Mouse (Mus musculus): Measurements from ENCODE around the gene Tubd1.
"Not testable (repeated sequence)": the region's sequence is repeated elsewhere in the genome, so short reads cannot be mapped to it uniquely, and the experiment has no call there.

Tubd1 gene

GRCm38 (mm10) chr11:86519751-86520150, 25.0 kb upstream of the Tubd1 start:
- H3K4me3 ChIP-seq (replicated peaks; ENCODE audit: low read length) = no peak overlapping the region
- H3K27me3 ChIP-seq (ENCODE audit: insufficient read depth, low read length) = no peaks in the 10 kb centered on the region
- TF ChIP-seq CTCF (conservative IDR thresholded peaks at IDR 0.05; ENCODE audit: low read length) (no peak), POU5F1 (IDR thresholded peaks at IDR 0.05; ENCODE audit: borderline replicate concordance, low read length) (no peak), NANOG (IDR thresholded peaks at IDR 0.05; ENCODE audit: borderline replicate concordance, low read length) (no peak)
- peaks cover 88% of the 10 kb centered on the region for H3K36me3 ChIP-seq (ENCODE audit: insufficient read depth, low read length)
- peaks cover 7% of the 10 kb centered on the region for H3K4me1 ChIP-seq (replicated peaks; ENCODE audit: low read depth, low read length)
- no peaks in the 10 kb centered on the region for H3K9me3 ChIP-seq (ENCODE audit: low read length)

GRCm38 (mm10) chr11:86527528-86527927, 17.3 kb upstream of the Tubd1 start:
- TF ChIP-seq NANOG (IDR thresholded peaks at IDR 0.05; ENCODE audit: borderline replicate concordance, low read length) (no peak), CTCF (conservative IDR thresholded peaks at IDR 0.05; ENCODE audit: low read length) (no peak), POU5F1 (IDR thresholded peaks at IDR 0.05; ENCODE audit: borderline replicate concordance, low read length) (no peak)
- H3K36me3 ChIP-seq (ENCODE audit: insufficient read depth, low read length) = peaks cover 87% of the 10 kb centered on the region
- no peaks in the 10 kb centered on the region for H3K27me3 ChIP-seq (ENCODE audit: insufficient read depth, low read length)
- no peaks in the 10 kb centered on the region for H3K4me1 ChIP-seq (replicated peaks; ENCODE audit: low read depth, low read length)
- H3K4me3 ChIP-seq (replicated peaks; ENCODE audit: low read length) = no peak overlapping the region
- no peaks in the 10 kb centered on the region for H3K9me3 ChIP-seq (ENCODE audit: low read length)

DNA sequence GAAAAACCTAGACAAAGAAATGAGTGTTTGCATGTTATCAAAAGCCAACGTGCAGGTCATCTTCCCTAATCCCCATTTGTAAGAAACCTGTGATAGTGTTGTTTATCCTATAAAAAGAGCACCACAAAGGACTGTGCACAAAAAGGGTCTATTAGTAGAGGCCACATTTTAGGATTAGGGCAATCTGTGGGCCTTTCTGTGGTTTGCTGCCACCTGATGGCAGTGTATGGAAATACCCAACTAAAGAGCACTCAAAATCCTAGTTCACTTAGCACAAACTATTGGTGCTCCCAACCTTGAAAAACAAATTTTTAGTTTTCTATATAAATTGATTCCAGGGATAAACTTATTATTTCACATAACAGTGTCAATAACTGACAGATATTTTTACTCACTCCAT, 12.0 kb upstream of the Tubd1 start:
- Histone ChIP-seq H3K27me3 (ENCODE audit: insufficient read depth, low read length) (no peaks in the 10 kb centered on the region), H3K4me1 (replicated peaks; ENCODE audit: low read depth, low read length) (peaks cover 16% of the 10 kb centered on the region; the same call in 1 of the 2 replicates), H3K4me3 (replicated peaks; ENCODE audit: low read length) (no peak overlapping the region), H3K9me3 (ENCODE audit: low read length) (no peaks in the 10 kb centered on the region), H3K36me3 (ENCODE audit: insufficient read depth, low read length) (peaks cover 59% of the 10 kb centered on the region)
- TF ChIP-seq CTCF (conservative IDR thresholded peaks at IDR 0.05; ENCODE audit: low read length) (peak; percentile 56), NANOG (IDR thresholded peaks at IDR 0.05; ENCODE audit: borderline replicate concordance, low read length) (no peak), POU5F1 (IDR thresholded peaks at IDR 0.05; ENCODE audit: borderline replicate concordance, low read length) (no peak)

DNA sequence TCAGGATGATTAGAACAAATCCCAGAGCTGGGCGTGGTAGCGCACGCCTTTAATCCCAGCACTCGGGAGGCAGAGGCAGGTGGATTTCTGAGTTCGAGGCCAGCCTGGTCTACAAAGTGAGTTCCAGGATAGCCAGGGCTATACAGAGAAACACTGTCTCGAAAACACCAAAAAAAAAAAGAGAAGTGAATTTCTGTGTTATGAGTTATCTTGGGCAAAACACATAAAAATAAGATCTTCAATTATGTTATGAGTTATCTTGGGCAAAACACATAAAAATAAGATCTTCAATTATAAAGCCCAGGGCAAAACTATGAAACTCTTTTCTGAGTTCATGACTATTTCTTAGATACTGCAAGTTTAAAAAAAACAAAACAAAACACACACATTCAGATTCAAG, 11.5 kb upstream of the Tubd1 start:
- Histone ChIP-seq H3K4me1 (replicated peaks; ENCODE audit: low read depth, low read length) (peaks cover 16% of the 10 kb centered on the region; the same call in 1 of the 2 replicates), H3K36me3 (ENCODE audit: insufficient read depth, low read length) (peaks cover 54% of the 10 kb centered on the region)
- H3K27me3 ChIP-seq (ENCODE audit: insufficient read depth, low read length); H3K4me3 ChIP-seq (replicated peaks; ENCODE audit: low read length); H3K9me3 ChIP-seq (ENCODE audit: low read length): not testable (repeated sequence)

DNA sequence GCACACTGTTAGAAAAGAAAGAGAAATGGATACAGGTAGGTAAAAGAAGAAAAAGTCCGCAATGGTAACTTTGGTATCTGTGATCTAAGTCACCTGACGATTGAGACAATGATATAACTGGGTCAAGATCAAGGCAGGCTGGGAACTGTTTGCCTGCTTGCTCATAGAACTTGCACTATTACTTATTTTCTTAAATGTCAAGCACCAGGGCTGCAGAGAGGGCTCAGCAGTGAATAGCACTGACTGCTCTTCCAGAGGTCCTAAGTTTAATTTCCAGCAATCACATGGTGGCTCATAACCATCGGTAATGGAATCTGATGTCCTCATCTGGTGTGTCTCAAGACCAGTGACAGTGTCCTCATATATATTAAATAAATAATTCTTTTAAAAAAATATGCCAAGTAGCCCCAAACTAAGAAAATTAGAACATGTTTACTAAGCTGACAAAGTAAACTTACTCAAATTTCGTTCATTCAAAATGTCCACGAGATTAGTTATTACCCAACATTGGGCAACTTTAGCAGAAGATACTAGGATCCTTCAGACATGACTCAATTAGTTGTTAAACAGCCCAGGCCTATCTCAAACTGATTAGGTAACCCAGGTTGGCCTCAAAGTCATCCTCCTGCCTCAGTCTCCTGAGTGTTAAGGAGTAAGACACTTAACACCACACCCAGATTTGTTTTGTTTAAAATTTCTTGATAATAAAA, 10.4 kb upstream of the Tubd1 start:
- Histone ChIP-seq H3K27me3 (ENCODE audit: insufficient read depth, low read length) (no peaks in the 10 kb centered on the region), H3K4me3 (replicated peaks; ENCODE audit: low read length) (no peak overlapping the region), H3K9me3 (ENCODE audit: low read length) (no peaks in the 10 kb centered on the region), H3K36me3 (ENCODE audit: insufficient read depth, low read length) (peaks cover 49% of the 10 kb centered on the region), H3K4me1 (replicated peaks; ENCODE audit: low read depth, low read length) (peaks cover 21% of the 10 kb centered on the region)
- TF ChIP-seq POU5F1 (IDR thresholded peaks at IDR 0.05; ENCODE audit: borderline replicate concordance, low read length) (no peak), NANOG (IDR thresholded peaks at IDR 0.05; ENCODE audit: borderline replicate concordance, low read length) (no peak), CTCF (conservative IDR thresholded peaks at IDR 0.05; ENCODE audit: low read length) (no peak)

GRCm38 (mm10) chr11:86538786-86539185, 6.0 kb upstream of the Tubd1 start:
- TF ChIP-seq POU5F1 (IDR thresholded peaks at IDR 0.05; ENCODE audit: borderline replicate concordance, low read length) (no peak), CTCF (conservative IDR thresholded peaks at IDR 0.05; ENCODE audit: low read length) (no peak), NANOG (IDR thresholded peaks at IDR 0.05; ENCODE audit: borderline replicate concordance, low read length) (no peak)

GRCm38 (mm10) chr11:86539716-86540475, 4.9 kb upstream of the Tubd1 start:
- peaks cover 51% of the 10 kb centered on the region for H3K4me1 ChIP-seq (replicated peaks; ENCODE audit: low read depth, low read length)
- H3K9me3 ChIP-seq (ENCODE audit: low read length) = no peaks in the 10 kb centered on the region
- no peaks in the 10 kb centered on the region for H3K27me3 ChIP-seq (ENCODE audit: insufficient read depth, low read length)
- H3K36me3 ChIP-seq (ENCODE audit: insufficient read depth, low read length) = peaks cover 17% of the 10 kb centered on the region
- no peak overlapping the region for H3K4me3 ChIP-seq (replicated peaks; ENCODE audit: low read length)
- no peak for TF ChIP-seq NANOG (IDR thresholded peaks at IDR 0.05; ENCODE audit: borderline replicate concordance, low read length)
- TF ChIP-seq POU5F1 (IDR thresholded peaks at IDR 0.05; ENCODE audit: borderline replicate concordance, low read length) = no peak

More at GRCm38 (mm10) chr11:86538786-86539185, 6.0 kb upstream of the Tubd1 start:
- Histone ChIP-seq H3K27me3 (ENCODE audit: insufficient read depth, low read length) (no peaks in the 10 kb centered on the region), H3K36me3 (ENCODE audit: insufficient read depth, low read length) (peaks cover 27% of the 10 kb centered on the region), H3K4me1 (replicated peaks; ENCODE audit: low read depth, low read length) (peaks cover 51% of the 10 kb centered on the region), H3K4me3 (replicated peaks; ENCODE audit: low read length) (no peak overlapping the region), H3K9me3 (ENCODE audit: low read length) (no peaks in the 10 kb centered on the region)

- no peaks in the 10 kb centered on the region for H3K27me3 ChIP-seq (ENCODE audit: insufficient read depth, low read length)
- peaks cover 16% of the 10 kb centered on the region; the same call in 1 of the 2 replicates for H3K36me3 ChIP-seq (ENCODE audit: insufficient read depth, low read length)
- peaks cover 53% of the 10 kb centered on the region for H3K4me1 ChIP-seq (replicated peaks; ENCODE audit: low read depth, low read length)
- no peak for TF ChIP-seq CTCF (conservative IDR thresholded peaks at IDR 0.05; ENCODE audit: low read length)
- no peak for TF ChIP-seq NANOG (IDR thresholded peaks at IDR 0.05; ENCODE audit: borderline replicate concordance, low read length)
- TF ChIP-seq POU5F1 (IDR thresholded peaks at IDR 0.05; ENCODE audit: borderline replicate concordance, low read length) = no peak
- H3K4me3 ChIP-seq (replicated peaks; ENCODE audit: low read length) = no peak overlapping the region
- no peaks in the 10 kb centered on the region for H3K9me3 ChIP-seq (ENCODE audit: low read length)
Measured at GRCm38 (mm10) chr11:86540476-86540845, 4.3 kb upstream of the Tubd1 start.

Measured in E14TG2a.4 (cell line).